Mouse (Mus musculus): Measurements from ENCODE around the gene Ip6k3.

Ip6k3 gene

GRCm38 (mm10) chr17:27123813-27124375 is 43.7 kb downstream of the Ip6k3 start:
- no peak for DNase-seq (ENCODE audit: low read depth, low spot score)

DNA sequence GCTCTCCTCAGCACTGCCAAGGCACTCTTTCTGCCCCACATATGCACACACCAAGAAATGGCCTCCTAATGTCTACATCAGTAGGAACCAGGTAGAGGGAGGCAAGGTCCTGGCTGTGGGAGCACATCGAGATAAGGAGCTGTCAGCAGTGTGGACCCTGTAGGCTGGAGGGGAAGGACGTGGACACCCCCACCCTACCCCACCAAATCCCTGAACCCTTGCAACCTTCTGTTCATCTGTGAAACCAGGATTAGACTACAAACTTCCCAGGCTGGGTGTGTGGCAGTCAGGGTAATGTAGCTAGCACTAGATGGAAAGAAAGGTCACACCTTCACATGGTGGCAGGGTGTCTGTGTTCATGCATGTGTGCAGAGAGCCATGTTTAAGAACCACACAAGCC is 44.5 kb downstream of the Ip6k3 start:
- DNase-seq (ENCODE audit: low read depth, low spot score), result no peak

DNA sequence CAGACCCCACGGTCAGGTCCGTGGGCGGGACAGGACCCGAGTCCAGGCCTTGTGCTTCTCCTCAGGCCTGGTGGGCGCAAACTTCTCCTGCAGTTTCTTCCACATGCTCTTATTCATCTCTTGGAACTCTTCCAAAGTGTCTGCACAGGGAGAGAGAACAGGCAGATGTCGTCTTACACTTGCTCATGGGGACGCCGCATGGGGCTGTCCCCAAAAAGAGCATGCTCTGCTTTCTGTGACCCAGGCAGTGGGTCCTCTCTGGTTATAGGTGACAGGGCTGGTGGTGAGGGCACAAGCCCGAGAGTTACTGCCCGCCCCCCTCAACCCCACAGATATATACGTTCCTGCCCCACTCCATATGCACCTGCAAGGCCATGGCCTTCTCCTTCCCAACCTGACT is 44.9 kb downstream of the Ip6k3 start:
- DNase-seq (ENCODE audit: low read depth, low spot score), result no peak

DNA sequence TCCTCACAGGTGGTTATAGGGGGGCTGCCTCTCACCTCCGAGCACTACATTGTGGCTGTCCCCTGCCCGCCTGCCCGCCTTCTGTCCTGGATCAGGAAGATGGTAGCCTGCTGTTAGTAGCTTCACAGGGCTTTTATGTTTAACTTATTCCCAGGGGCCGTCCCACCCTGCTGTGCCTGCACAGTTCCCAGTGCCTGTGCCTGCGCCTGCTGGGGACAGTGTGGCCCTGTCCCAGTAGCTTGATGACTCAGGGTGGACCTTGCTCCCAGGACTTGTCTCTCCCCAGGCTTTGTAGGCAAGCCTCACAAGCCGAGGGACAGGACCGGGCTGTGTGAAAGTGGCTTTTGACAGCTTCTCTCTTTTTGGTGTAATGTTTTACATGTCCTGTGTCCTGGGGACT is 45.8 kb downstream of the Ip6k3 start:
- DNase-seq (ENCODE audit: low read depth, low spot score), result no peak

GRCm38 (mm10) chr17:27121266-27121665 is 46.3 kb downstream of the Ip6k3 start:
- DNase-seq (ENCODE audit: low read depth, low spot score), result no peak

DNA sequence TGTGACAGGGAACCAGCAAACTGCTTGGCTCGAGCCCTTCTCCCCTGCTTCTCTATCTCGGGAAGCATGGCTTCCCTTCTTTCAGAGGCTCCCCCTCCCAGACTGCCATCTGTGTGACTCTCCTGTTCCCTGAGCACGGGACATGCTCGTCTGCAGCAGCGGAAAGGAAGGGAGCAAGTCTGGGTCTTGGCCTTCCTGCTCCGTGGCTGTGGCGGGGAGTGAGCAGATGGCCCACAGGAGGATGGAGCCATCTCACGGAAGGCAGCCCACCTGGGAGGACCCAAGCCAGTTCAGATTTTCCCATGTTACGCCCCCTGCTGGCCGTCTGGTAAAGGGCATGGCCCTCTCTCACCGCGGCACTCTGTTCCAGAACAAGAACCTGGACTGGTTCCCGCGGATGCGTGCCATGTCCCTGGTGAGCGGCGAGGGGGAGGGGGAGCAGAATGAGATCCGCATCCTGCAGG is 47.0 kb downstream of the Ip6k3 start:
- DNase-seq (ENCODE audit: low read depth, low spot score), result peak; percentile 59

- no peak for DNase-seq (ENCODE audit: low read depth, low spot score)
Measured at GRCm38 (mm10) chr17:27119954-27120353, 47.6 kb downstream of the Ip6k3 start.

- DNase-seq (ENCODE audit: low read depth, low spot score), result no peak
Measured at GRCm38 (mm10) chr17:27119540-27119895, 48.1 kb downstream of the Ip6k3 start.

DNA sequence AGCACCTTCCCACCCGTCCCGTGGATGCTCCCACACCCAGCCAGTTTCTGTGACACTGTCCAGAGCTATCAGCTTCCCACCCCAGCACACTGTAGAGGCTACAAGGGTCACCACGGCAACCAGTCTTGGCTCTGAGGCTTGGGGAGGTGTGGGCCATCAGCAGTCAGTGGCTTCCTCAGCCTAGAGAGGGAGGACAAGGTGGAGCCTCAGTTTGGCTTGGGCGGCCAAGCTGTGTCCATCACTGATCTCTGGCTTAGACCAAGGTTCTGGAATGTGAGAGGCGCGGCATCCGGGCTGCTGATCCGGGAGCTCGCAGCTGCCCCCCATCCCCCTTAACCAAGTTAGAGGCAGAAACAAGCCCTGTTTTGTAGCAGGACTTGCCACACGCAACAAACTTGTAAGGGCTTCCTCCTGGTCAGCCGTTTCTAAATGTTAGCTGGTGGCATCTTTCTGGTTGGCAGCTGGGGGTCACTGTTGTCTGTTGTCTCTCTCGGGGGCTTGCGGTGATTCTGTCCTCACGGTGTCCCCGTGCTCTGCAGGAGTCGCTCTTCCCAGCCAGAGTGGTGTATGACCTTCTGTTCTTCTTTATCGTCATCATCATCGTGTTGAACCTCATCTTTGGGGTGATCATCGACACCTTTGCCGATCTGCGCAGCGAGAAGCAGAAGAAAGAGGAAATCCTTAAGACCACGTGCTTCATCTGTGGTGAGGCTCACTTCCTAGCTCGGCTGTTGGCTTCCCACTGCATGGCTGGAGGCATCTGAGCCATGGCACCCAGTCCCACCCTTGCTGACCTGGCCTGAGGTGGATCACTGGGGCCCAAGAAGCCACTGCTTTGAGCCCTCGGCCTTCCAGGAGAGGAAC is 48.7 kb downstream of the Ip6k3 start:
- no peak for DNase-seq (ENCODE audit: low read depth, low spot score)

GRCm38 (mm10) chr17:27110072-27110471 is 57.5 kb downstream of the Ip6k3 start:
- DNase-seq (ENCODE audit: low read depth, low spot score), result no peak

- no peak for DNase-seq (ENCODE audit: low read depth, low spot score)
Measured at GRCm38 (mm10) chr17:27107936-27108335, 59.7 kb downstream of the Ip6k3 start.

DNA sequence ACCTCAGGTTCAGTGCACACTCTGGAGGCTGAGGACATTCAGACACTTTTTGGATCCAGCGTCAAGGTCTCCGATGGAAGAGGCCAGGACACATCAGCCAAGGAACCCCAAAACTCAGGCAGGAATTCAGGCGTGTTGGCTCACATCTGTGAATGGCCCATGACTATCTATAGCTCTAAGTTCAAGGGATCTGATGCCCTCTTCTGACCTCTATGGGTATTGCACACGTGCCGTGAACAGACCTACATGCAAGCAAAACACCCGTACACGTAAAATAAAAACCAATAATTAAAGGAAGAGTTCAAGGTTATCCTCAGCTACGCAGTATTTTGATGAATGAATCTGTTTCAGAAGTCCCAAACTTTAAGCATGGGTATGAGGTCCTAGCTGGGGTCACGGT is 60.9 kb downstream of the Ip6k3 start:
- no peak for DNase-seq (ENCODE audit: low read depth, low spot score)

DNA sequence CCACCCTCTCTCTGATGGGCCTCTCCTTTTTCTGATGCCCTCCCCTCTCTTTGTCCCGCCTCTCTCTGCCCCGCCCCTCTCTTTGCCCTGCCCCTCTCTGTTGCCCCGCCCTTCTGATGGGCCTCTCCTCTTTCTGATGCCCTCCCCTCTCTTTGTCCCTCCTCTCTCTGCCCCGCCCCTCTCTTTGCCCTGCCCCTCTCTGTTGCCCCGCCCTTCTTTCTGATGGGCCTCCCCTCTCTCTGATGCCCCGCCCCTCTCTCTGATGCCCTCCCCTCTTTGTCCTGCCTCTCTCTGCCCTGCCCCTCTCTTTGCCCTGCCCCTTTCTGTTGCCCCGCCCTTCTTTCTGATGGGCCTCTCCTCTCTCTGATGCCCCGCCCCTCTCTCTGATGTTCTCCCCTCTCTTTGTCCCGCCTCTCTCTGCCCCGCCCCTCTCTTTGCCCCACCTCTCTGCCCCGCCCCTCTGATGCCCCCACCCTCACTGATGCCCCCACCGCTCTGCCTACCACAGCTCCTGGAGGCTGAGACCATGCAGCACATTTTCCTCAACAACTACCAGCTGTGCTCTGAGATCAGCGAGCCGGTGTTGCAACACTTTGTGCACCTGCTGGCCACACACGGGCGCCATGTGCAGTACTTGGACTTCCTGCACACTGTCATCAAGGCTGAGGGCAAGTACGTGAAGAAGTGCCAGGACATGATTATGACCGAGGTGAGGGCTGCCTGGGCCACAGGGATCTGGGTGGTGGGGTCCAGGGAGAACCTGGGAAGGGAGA is 61.7 kb downstream of the Ip6k3 start:
- peak; percentile 71 for DNase-seq (ENCODE audit: low read depth, low spot score)

GRCm38 (mm10) chr17:27101675-27102074 is 65.9 kb downstream of the Ip6k3 start:
- DNase-seq (ENCODE audit: low read depth, low spot score), result no peak

DNA sequence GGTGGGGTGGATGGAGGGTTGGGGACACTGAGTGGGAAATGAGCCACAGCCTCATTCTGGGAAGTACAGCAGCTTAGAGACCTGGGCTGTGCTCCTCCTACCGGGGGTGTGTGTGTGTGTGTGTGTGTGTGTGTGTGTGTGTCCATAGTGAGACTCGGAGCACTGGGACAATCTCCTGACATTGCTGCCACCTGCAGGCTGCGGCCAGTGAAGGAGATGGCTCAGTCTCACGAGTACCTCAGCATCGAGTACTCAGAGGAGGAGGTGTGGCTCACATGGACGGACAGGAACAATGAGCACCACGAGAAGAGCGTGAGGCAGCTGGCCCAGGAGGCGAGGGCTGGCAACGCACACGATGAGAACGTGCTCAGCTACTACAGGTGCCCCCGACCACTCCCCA is 71.9 kb downstream of the Ip6k3 start:
- no peak for DNase-seq (ENCODE audit: low read depth, low spot score)
